Mouse (Mus musculus): ENCODE data around the gene Gm3629.
"Not testable (repeated sequence)": the region's sequence is repeated elsewhere in the genome, so short reads cannot be mapped to it uniquely, and the experiment has no call there.

Gene Gm3629

GRCm38 (mm10) chr14:6590513-6590912 is at the start of gene Gm3629:
Gm3629 (minus strand) TSS chr14:6590613.
- DNase-seq = not testable (repeated sequence)

GRCm38 (mm10) chr14:6622318-6622717 is 31.9 kb upstream of the Gm3629 start, which contains the start of gene Gm3460:
Gm3460 (minus strand) TSS chr14:6622418.
- DNase-seq = not testable (repeated sequence)

- DNase-seq = peak; percentile 1
Observed at GRCm38 (mm10) chr14:6606436-6606835, 16.0 kb upstream of the Gm3629 start.

- peak; percentile 36 for DNase-seq
Observed at GRCm38 (mm10) chr14:6605004-6605403, 14.6 kb upstream of the Gm3629 start.

GRCm38 (mm10) chr14:6604551-6604950 is 14.1 kb upstream of the Gm3629 start:
- peak; percentile 1 for DNase-seq

GRCm38 (mm10) chr14:6537190-6537589 is 53.2 kb downstream of the Gm3629 start, which contains the start of gene Gm8356:
Gm8356 (minus strand) TSS chr14:6537290.
- not testable (repeated sequence) for DNase-seq

Measured in right cerebral cortex, postnatal 4 days (tissue).